Mouse (Mus musculus) liver, embryonic 15.5 days (tissue): ENCODE data around the gene Fance. TPM values are rescaled to one million over a fixed set of nuclear protein-coding genes. Genes with fewer than 3 reads are reported as not detected.
"Not testable (repeated sequence)": the region's sequence is repeated elsewhere in the genome, so short reads cannot be mapped to it uniquely, and the experiment has no call there.

ENCODE experiments used
- ATAC-seq: fragments of 200-750 bp; cut with Nextera tagmentation; 2 replicates; pipeline ENCODE4 v1.8.0; 2017; ENCODE audit warnings: moderate number of reproducible peaks, mild to moderate bottlenecking, moderate library complexity; ENCODE audit not compliant: insufficient read depth
- H3K27ac ChIP-seq: fragments of 300-500 bp; sonication (generic); replicated peaks from 2 replicates; pipeline ENCODE4 v1.5.1; 2015; ENCODE audit warnings: mild to moderate bottlenecking, inconsistent platforms
- H3K27me3 ChIP-seq: fragments of 300-500 bp; sonication (generic); 2 replicates; pipeline ENCODE4 v1.6.1; 2015; ENCODE audit warnings: mild to moderate bottlenecking, inconsistent platforms
- H3K36me3 ChIP-seq: fragments of 300-500 bp; sonication (generic); replicated peaks from 2 replicates; pipeline ENCODE4 v1.6.1; 2015; ENCODE audit warnings: moderate library complexity, mild to moderate bottlenecking, inconsistent platforms
- H3K4me1 ChIP-seq: fragments of 300-500 bp; sonication (generic); replicated peaks from 2 replicates; pipeline ENCODE4 v1.6.1; 2015; ENCODE audit warnings: inconsistent platforms
- H3K4me2 ChIP-seq: fragments of 300-500 bp; sonication (generic); 2 replicates; pipeline ENCODE4 v1.6.1; 2015; ENCODE audit warnings: moderate library complexity, mild to moderate bottlenecking, inconsistent platforms
- H3K4me3 ChIP-seq: fragments of 300-500 bp; sonication (generic); replicated peaks from 2 replicates; pipeline ENCODE4 v1.5.1; 2015; ENCODE audit warnings: mild to moderate bottlenecking, inconsistent platforms
- H3K9ac ChIP-seq: fragments of 300-500 bp; sonication (generic); 2 replicates; pipeline ENCODE4 v1.6.1; 2015; ENCODE audit warnings: moderate library complexity, mild to moderate bottlenecking, inconsistent platforms
- H3K9me3 ChIP-seq: fragments of 300-500 bp; sonication (generic); replicated peaks from 2 replicates; pipeline ENCODE4 v1.6.1; 2016; ENCODE audit warnings: inconsistent platforms
- WGBS: fragments of 180-500 bp; shearing (Covaris S2); methylation state at CpG from one replicate; pipeline ENCODE4 v1.1.7; 2015; ENCODE audit warnings: mixed read lengths; ENCODE audit not compliant: insufficient replicate concordance; 5-methylcytosine and 5-hydroxymethylcytosine counted together
- polyA plus RNA-seq: library from polyadenylated mRNA; unstranded; fragments of >200 nt; fragmentation: Nextera tagmentation; extraction: Ambion mirVana; gene quantifications from 2 replicates; pipeline ENCODE4 v1.2.1, GENCODE M21; 2015

The Fance gene
- polyA plus RNA-seq, 1 experiment from 2014 or later = 9.4 TPM

DNA sequence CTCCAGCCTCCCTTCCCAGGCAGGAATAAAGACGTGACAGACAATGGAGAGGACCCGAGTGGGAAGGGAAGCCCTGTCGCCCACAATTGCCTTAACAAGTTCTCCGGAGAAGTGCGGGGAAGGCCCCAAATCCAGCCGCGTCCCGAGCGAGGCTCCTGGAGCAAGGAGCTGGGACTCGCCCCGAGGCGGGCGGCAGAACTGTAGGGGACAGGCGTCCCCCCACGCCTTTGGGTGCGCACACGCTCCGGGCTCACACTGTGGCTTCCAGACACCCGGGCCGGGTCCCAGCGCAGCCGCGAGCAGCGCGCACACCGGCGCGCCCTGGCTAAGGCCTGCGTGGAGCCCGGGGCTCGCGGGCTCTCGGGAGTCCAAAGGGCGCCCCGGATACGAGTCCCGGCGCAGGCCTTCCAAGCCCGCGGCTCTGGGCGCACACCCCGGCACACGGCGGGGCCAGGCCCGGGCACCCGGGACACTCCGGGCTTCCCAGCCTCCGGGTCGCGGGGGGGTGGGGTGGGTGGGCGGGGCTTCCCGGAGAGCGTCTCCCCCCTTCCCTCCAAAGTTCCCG is 36.7 kb downstream of the Fance start:
- Histone ChIP-seq H3K9ac (peak overlapping the region; percentile 55), H3K9me3 (no peaks in the 10 kb centered on the region), H3K27ac (peak overlapping the region; percentile 77), H3K4me3 (peak overlapping the region; percentile 65), H3K4me2 (peak overlapping the region; percentile 93), H3K36me3 (no peaks in the 10 kb centered on the region), H3K4me1 (peaks cover 64% of the 10 kb centered on the region), H3K27me3 (peaks cover 84% of the 10 kb centered on the region)
- peak; percentile 45 for ATAC-seq
- under 1% methylated on average over 54 of the region's 54 CpGs for WGBS

- peaks cover 57% of the 10 kb centered on the region for H3K4me1 ChIP-seq
Measured at GRCm38 (mm10) chr17:28350466-28351352, 37.4 kb downstream of the Fance start, which contains the start of gene Tead3. Gene Tead3, minus strand, starts transcription at chr17:28350817.

DNA sequence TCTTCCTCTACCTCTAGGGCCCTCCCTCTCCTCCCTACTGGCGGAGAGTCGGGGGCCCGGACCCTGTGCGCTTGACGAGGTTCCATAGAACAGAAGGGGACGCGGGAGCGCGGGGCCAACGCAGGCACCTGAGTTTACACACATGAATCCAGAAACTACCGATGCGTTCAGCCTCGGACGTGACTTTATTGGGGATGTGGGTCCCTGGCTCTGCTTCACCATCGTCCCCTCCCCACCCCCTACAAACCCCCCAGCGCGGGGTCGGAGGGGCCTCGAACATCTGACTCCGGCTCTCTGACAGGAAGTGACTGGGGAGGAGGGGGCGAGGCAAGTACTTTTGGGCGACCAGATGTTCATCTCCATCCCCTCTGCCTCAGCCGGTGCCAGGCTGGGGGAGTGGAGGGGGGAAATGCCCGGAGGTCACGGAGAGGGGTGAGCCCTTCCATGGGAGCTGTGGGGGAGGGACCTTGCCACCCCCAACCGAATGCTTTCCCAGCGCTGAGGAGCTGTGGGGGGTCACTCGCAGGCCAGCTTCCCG is 38.1 kb downstream of the Fance start:
- Histone ChIP-seq H3K36me3 (no peaks in the 10 kb centered on the region), H3K4me2 (peak overlapping the region; percentile 93), H3K9me3 (no peaks in the 10 kb centered on the region), H3K9ac (peak overlapping the region; percentile 55), H3K4me1 (peaks cover 54% of the 10 kb centered on the region), H3K27me3 (peaks cover 76% of the 10 kb centered on the region), H3K4me3 (peak overlapping the region; percentile 65), H3K27ac (peak overlapping the region; percentile 66)
- WGBS = 1% methylated on average over 29 of the region's 29 CpGs
- ATAC-seq = no peak

More at GRCm38 (mm10) chr17:28350466-28351352, 37.4 kb downstream of the Fance start, which contains the start of gene Tead3:
- Histone ChIP-seq H3K9me3 (no peaks in the 10 kb centered on the region), H3K9ac (peak within 1 kb of the TSS; percentile 55), H3K27me3 (peaks cover 76% of the 10 kb centered on the region), H3K27ac (peak within 1 kb of the TSS; percentile 77), H3K4me3 (peak within 1 kb of the TSS; percentile 65), H3K4me2 (peak within 1 kb of the TSS; percentile 93), H3K36me3 (no peaks in the 10 kb centered on the region)
- WGBS = under 1% methylated on average over 63 of the region's 73 CpGs
- ATAC-seq = peak; percentile 68

DNA sequence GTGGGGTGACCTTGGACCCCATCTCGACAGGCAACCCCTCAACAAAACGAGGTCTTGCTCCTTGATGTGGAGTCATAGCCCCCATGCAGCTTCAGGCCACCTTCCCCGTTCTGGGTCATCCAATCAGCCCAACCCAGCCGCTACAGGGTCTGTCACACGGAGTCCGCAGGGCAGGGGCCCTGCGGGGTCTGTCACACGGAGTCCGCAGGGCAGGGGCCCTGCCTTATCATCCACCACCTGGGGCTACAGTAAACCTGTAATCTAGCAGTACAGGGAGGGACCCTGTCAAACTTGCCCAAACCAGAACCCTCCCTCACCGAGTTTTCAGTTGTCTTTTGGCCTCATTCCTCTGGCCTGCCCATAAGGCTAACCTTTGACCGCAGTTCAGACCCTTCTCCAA is 38.7 kb downstream of the Fance start:
- H3K27me3 ChIP-seq = peaks cover 75% of the 10 kb centered on the region
- H3K27ac ChIP-seq = 0 out of 2 replicates have a peak overlapping the region, but pooled peaks have one; percentile 66
- peak; percentile 63 for ATAC-seq
- no peaks in the 10 kb centered on the region for H3K9me3 ChIP-seq
- no peak overlapping the region for H3K9ac ChIP-seq
- peak overlapping the region; percentile 65 for H3K4me3 ChIP-seq
- WGBS = 10% methylated on average over 11 of the region's 11 CpGs
- H3K36me3 ChIP-seq = no peaks in the 10 kb centered on the region
- peaks cover 54% of the 10 kb centered on the region for H3K4me1 ChIP-seq
- H3K4me2 ChIP-seq = peak overlapping the region; percentile 93

DNA sequence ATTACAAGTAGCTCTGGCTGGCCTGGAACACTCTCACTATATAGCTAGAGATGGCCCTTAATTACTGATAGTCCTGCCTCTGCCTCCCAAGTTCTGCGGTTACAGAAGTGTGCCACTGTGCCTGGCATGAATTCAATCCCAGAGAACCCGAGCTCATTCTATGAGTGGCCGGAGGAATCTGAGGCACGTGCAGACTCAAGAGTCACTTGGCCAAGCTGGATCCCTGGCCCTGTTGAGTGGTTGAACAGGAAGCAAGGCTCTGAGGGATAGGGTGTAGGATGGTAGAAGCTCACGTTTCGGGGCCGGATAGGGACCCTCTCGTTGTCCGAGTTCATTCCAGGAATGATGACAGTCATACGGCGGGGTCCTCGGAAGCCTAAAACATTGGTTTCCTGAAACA is 42.6 kb downstream of the Fance start:
- Histone ChIP-seq H3K4me3 (no peak overlapping the region), H3K27ac (no peak overlapping the region), H3K27me3 (peaks cover 74% of the 10 kb centered on the region), H3K36me3 (no peaks in the 10 kb centered on the region), H3K9me3 (no peaks in the 10 kb centered on the region), H3K4me2 (no peak overlapping the region), H3K9ac (no peak overlapping the region), H3K4me1 (peaks cover 24% of the 10 kb centered on the region)
- WGBS = 73% methylated on average over 12 of the region's 12 CpGs
- no peak for ATAC-seq

- not testable (repeated sequence) for H3K4me3 ChIP-seq, H3K9ac ChIP-seq, H3K36me3 ChIP-seq, H3K4me2 ChIP-seq, H3K9me3 ChIP-seq, H3K27ac ChIP-seq, ATAC-seq, H3K4me1 ChIP-seq
- H3K27me3 ChIP-seq = peaks cover 76% of the 10 kb centered on the region
- 20% methylated on average over 24 of the region's 24 CpGs for WGBS
Measured at GRCm38 (mm10) chr17:28358576-28359261, 45.4 kb downstream of the Fance start.

GRCm38 (mm10) chr17:28360531-28361277 is 47.4 kb downstream of the Fance start:
- H3K4me2 ChIP-seq = no peak overlapping the region
- WGBS = 63% methylated on average over 9 of the region's 9 CpGs

DNA sequence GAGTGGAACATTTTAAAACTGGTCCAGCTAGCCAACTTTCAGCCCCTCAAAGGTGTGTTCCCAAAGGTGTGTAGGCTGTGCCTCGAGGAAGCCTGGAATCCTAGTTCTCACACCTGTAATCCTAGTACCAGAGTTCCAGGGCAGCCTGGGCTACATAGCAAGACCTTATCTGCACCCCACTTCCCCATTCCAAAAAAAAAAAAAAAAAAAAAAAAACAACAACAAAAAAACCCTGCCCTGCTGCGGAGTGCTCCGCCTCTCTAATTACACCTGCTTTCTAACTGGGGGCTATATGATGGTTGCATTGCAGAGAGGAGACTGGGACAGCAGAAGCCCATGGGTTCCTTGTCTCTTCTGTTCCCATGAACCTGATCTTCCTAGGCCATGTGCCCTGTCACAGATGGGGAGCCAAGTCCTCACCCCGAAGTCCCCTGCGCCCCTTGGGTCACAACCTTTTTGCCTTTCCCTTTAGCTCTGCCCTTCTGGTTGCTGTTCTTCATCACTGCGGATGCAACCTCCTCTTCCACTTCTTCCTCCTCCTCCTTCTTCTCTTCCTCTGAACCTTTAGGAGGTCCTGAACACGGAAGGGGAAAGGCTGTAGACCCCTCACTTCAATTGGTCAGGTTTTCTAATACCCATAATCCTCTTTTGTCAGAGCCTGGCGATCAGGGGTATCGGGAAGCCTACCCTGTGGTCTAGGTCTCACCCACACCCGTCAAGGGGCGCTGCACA is 48.8 kb downstream of the Fance start:
- Histone ChIP-seq H3K9me3 (no peaks in the 10 kb centered on the region), H3K4me2 (no peak overlapping the region), H3K36me3 (no peaks in the 10 kb centered on the region), H3K27ac (no peak overlapping the region), H3K9ac (no peak overlapping the region), H3K27me3 (peaks cover 90% of the 10 kb centered on the region), H3K4me1 (peaks cover 9% of the 10 kb centered on the region; the same call in 1 of the 2 replicates), H3K4me3 (no peak overlapping the region)
- 24% methylated on average over 11 of the region's 11 CpGs for WGBS
- no peak for ATAC-seq

More at GRCm38 (mm10) chr17:28360531-28361277, 47.4 kb downstream of the Fance start:
- Histone ChIP-seq H3K9ac (no peak overlapping the region), H3K27me3 (peaks cover 94% of the 10 kb centered on the region), H3K9me3 (no peaks in the 10 kb centered on the region), H3K4me1 (peaks cover 9% of the 10 kb centered on the region; the same call in 1 of the 2 replicates), H3K4me3 (no peak overlapping the region), H3K27ac (no peak overlapping the region), H3K36me3 (no peaks in the 10 kb centered on the region)
- no peak for ATAC-seq

GRCm38 (mm10) chr17:28362653-28363292 is 49.5 kb downstream of the Fance start:
- Histone ChIP-seq H3K27me3 (peaks cover 88% of the 10 kb centered on the region), H3K4me1 (peaks cover 9% of the 10 kb centered on the region; the same call in 1 of the 2 replicates), H3K4me3 (no peak overlapping the region), H3K9ac (no peak overlapping the region), H3K27ac (no peak overlapping the region), H3K4me2 (peak overlapping the region; percentile 25; the same call in 1 of the 2 replicates), H3K36me3 (no peaks in the 10 kb centered on the region), H3K9me3 (no peaks in the 10 kb centered on the region)
- ATAC-seq = no peak
- WGBS = 2% methylated on average over 25 of the region's 25 CpGs
